Mouse (Mus musculus): Measurements from ENCODE around the gene Slc36a2.

Gene Slc36a2

DNA sequence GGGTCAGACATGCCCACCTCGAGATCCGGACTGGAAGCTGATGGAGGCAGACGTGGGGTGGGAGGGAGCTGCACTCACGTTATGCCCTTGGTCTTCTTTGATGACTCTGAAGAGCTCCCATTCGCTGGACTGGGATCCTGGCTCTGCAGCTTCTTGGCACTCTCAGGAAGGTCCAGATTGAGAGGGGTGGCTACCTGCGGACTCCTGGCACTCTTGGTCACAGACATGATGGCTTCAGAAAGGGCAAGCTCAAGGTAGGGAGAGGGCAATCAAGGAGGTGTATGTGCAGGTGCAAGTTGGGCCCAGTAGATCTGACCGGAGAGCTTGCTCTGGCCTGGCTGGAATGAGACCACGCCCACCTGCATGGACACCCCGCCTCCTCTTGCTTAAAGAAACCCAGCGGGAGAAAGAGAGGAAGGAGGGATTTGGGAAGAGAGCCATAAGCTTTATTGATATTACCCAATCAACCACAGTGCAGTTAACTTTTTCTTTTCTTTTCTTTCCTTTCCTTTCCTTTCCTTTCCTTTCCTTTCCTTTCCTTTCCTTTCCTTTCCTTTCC is at the start of gene Slc36a2:
Slc36a2 (minus strand) TSS at position 345 of the 559 bp plus-strand sequence.
- peak; percentile 31 for DNase-seq (ENCODE audit: extremely low read depth, insufficient read length, low spot score)

DNA sequence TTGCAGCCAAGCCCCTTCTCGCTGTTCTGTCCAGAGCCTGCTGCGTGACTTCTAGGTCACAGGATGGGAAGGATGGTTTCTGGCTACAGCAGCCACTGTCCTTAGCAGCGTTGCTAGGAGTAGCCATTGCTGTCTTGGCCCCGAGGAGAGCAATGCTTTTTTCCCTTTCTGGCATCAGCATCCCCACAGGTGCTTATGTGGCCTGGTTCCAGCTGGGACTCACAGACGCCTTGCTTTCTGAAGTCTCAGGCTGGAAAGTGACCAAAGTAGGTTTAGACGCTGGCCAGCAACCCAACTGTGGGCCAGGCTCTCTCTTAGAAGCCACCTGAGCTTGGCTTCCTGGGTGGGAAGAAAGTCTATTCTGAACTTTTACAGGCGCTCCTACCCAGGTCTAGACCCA is 49.4 kb upstream of the Slc36a2 start:
- DNase-seq (ENCODE audit: extremely low read depth, insufficient read length, low spot score): no peak

DNA sequence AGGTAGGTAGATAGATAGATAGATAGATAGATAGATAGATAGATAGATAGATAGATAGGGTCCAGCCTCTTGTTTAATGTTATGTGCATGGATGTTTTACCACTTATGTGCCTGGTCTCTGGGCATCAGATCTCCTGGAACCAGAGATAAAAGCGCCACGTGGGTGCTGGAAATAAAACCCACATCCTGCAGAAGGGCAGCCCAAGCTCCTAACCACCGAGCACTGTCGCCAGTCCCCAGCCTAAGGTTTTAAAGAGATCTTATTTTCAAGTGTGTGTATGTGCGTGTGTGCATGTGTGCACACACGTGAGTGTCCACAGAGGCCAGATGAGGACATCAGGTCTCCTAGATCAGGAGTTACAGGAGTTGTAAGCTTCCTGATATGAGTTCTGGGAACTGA is 46.2 kb upstream of the Slc36a2 start:
- no peak for DNase-seq (ENCODE audit: extremely low read depth, insufficient read length, low spot score)

DNA sequence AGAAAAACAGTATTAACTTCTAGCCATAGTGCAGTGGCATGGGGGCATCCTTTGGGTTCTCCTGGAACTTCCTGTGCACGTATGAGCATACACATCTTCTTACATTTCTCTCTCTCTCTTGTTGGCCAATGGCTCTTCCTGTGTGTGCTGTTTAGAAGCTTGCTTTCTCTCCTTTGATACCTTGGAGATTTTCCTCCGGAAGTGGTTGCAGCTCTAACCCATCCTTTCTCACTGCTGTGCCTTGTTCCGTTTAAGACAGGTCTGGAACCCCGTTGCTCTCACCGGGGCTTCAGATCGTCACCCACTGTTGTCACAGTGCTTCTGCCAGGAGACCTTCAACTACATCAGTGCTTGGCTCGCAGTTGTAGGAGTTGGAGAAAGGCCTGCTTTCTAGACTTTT is 36.4 kb upstream of the Slc36a2 start:
- DNase-seq (ENCODE audit: extremely low read depth, insufficient read length, low spot score): no peak

DNA sequence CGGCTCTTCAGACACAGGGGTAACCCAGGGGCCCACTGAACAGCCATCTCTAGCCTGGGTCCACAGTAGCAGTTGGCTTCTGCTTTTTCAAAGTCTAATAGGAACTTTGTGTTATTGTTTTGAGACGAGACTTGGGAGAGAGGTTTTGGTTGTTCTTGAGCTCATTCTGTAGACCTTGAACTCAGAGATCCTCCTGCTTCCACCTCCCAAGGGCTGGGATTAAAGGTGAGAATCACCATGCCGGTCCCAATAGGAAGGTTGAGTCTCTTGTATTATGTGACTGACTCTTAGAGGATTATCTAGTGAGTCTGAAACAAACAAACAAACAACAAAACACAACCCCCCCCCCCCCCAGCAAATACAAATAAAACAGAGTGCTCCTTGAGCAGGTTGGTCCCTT is 33.6 kb upstream of the Slc36a2 start:
- no peak for DNase-seq (ENCODE audit: extremely low read depth, insufficient read length, low spot score)

DNA sequence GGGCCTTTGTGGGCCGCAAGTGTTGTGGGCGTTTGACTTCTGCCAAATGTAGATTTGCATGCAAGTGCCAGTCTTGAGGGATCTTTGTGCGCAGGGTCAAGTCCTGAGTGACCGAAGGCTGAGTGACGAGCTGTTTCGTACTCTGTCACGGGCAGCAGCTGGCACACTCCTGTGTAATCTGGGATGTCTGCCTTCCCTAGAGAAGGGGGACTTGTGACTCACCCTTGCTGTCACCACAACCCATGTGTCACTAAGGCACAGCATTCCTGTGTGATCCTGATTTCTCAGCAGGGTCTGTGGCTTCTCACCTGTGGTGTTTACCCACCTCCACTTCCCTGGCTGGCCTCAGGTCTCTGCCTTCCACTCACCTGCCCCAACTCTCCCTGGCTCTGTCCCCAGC is 33.0 kb upstream of the Slc36a2 start:
- DNase-seq (ENCODE audit: extremely low read depth, insufficient read length, low spot score): peak; percentile 70

DNA sequence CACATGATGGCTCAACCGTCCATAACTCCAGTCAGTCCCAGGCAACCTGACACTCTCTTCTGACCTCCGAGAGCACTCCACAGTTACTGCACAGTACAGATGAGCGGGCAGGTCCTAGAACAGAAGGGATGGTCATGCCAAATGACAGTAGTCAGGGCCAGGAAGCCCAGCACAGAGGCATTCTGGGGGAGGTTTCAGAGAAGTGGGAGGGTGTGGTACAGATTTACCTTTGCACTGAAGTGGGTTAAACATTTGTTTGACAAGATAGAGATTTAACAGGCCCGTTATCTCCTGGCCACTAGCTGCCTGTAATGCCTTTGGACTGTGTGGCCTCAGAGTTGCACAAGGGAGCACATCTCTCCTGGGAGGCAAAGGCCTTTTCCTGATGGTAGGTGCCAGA is 32.5 kb upstream of the Slc36a2 start:
- no peak for DNase-seq (ENCODE audit: extremely low read depth, insufficient read length, low spot score)

DNA sequence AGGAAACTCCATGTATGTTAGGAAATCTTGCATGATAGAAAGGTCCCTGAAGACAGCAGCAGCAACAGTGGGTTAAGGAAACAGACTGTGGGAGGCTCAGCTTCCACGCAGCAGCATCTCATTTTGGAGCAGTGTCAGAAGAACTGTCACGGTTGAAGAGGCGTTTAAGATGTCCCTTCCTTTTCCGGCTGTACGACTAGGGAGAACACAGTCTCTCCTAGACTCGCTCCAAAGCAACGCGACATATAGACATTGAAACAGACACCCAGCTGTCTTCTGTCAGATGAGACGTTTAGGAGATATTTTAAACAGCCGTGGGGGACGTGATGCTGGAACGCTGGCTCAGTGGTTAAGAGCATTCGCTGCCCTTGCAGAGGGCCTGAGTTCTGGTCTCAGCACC is 32.0 kb upstream of the Slc36a2 start:
- DNase-seq (ENCODE audit: extremely low read depth, insufficient read length, low spot score): no peak

DNA sequence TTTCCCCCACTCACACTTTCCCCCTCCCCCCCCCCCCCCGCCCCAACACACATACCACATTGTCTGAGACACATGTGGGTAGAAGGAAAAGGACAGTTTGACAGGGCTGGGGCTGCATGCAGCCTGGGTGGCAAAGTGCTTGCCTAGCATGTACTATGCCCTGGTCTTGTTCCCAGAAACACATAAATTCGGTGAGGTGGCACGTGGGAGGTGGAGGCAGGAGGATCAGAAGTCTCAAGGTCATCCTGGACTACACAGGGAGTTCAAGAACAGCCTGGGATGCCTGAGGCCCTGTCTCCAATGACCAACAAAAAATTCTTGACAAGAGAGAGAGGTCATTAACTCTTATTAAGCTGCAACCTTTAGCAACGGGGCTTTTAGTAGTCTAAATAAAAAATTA is 31.2 kb upstream of the Slc36a2 start:
- DNase-seq (ENCODE audit: extremely low read depth, insufficient read length, low spot score): no peak

DNA sequence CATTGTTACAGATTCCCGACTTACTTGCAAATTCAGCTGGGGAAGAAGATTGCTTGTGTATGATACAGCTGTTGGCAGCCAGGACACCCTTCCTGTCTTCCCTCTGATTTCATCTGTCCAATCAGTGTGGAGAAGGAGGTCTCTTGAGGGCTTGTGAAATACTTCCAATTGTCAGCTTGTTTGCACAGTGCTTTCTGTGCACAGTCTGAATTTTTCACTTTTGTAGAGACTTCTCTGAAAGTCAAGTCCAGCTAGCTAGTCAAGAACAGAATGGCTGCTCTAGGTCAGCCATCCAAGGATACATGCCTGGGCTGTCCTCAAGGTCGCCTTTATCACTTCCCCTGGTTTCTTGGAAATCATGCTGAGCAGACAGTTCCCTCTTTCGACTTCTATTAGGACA is 30.1 kb upstream of the Slc36a2 start:
- no peak for DNase-seq (ENCODE audit: extremely low read depth, insufficient read length, low spot score)

DNA sequence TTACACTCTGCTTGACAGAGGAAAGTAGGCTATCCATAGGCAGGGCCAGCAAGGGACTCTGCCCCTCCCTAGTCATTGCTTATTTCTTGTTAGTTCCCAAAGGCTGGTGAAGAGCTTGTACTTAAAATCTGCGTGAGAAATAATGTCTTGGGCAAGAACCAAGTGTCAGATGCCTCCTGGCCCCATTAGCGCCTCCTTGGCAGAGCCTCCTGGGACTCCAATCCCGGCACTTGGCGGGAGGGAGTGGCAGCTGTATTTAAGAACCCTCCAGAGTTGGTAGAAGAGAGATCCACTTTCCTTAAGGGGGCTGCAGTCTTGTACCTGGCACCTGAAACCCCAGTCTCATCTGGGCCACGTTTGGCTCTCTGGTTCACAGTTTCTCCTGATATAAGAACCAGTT is 29.3 kb upstream of the Slc36a2 start:
- no peak for DNase-seq (ENCODE audit: extremely low read depth, insufficient read length, low spot score)

DNA sequence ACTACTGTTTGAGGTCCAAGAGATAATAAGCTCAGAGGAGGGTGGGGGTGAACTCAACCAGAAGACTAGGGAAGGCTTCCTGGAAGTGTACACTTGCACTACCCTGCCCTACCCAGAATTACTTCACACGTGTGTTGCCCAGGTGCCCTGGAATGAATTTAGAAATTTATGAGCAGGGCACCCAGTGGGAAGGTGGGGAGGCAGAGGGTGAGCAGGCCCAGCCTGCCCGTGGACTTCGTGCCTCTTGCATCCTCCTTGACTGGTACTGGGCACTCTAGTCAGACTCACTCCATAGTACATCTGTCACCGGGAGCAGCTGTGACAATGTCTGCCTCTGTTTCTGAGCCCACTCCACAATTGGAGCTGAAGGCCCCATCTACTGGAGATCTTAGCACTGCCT is 28.6 kb upstream of the Slc36a2 start:
- DNase-seq (ENCODE audit: extremely low read depth, insufficient read length, low spot score): no peak

DNA sequence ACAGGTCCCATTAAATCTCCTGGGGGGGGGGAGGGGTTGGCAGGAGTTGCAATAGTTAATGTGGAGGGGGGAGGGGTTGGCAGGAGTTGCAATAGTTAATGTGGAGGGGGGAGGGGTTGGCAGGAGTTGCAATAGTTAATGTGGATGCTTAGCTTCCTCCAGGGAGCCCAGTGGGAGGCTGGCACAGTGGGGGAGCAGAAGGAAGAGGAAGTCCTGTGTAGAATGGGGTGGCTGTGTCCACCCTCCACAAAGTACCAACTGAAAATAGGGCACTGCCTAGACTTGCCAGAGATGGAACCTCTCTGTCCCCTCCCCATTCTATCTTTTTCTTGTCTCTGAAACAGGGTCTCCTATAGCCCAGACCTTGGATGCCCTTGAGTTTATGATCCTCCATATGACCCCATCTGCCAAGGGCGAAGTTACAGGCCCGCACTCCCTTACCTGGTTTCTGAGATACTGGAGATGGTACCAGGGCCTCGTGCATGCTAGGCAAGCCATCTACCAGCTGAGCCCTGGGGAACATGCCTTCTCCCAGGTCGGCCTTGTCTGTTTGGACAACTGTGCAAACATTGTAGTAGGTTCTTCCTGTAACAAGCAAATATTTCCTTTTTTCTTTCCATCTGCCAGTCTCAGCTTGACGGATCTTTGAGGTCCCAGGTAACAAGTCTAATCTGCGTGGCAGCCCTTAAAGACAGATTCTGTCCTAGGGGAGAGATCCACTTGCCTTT is 24.9 kb upstream of the Slc36a2 start:
- DNase-seq (ENCODE audit: extremely low read depth, insufficient read length, low spot score): no peak

DNA sequence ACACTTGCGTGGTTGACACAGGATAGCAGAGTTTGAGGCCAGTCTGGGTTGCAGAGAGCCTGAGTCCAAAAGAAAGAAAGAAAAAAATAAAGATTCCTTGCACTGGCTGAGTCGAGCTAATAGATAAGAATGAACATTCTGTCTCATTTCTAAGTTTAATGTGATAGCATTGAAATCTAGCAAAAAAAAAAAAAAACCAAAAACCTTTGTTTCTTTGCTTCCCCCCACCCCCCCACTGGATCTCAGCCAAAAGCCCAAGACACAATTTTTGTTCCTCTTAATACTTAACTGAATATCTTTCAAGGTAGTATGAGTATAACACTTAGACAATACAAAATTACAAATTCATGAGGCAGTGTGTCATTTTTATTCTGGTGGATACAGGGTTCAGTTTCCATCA is 24.2 kb upstream of the Slc36a2 start:
- DNase-seq (ENCODE audit: extremely low read depth, insufficient read length, low spot score): no peak

DNA sequence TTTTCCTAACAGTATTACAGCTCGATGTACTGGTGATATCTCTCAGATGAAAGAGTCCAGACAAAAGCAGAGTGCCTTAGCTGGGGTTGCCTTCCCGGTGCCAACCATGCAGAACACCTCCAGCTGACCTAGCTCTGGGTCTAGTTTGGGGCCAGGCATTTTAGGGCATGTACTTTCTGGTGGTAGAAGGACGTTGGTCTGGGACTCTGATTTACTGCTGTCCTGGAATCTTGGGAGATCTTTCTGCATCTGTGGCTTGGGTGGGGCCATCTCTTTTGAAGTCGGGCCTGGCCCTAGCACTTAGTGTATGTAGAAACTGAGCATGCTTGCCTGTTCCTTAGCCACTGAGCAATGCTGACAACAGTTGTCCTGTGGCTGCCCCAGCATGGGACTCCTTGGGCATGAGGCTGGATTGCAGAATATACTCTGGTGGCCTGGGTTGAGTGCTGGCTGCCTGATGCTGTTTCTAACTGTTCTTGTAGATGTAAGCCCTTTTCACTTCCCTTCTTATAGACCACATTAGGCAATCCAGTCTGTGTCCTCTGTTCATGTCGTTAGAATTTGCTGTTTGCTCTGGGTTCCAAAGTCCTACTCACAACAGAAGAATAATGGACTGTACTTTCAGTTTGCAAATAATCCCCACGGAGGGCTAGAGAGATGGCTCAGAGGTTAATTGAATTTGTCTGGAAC is 23.3 kb upstream of the Slc36a2 start:
- DNase-seq (ENCODE audit: extremely low read depth, insufficient read length, low spot score): no peak

DNA sequence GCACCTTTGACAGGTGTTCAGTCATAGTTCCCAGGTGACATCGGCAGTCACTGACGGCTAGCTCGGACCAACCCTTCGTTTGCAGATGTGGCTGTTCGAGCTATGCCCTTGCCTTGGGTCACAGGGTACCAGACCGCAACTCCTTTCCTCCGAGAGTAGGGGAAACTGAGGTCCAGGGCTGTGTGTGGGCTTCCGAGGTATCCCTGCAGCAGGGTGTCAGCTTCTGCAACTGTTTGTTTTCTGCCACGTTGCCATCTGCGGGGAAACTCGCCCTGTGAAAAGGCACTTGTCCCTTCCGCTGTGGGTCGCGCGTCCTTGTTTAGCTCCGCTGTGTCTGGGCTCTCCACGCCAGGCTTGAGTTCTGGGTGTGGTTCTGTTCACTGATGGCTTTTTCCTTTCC is 19.7 kb upstream of the Slc36a2 start:
- no peak for DNase-seq (ENCODE audit: extremely low read depth, insufficient read length, low spot score)

DNA sequence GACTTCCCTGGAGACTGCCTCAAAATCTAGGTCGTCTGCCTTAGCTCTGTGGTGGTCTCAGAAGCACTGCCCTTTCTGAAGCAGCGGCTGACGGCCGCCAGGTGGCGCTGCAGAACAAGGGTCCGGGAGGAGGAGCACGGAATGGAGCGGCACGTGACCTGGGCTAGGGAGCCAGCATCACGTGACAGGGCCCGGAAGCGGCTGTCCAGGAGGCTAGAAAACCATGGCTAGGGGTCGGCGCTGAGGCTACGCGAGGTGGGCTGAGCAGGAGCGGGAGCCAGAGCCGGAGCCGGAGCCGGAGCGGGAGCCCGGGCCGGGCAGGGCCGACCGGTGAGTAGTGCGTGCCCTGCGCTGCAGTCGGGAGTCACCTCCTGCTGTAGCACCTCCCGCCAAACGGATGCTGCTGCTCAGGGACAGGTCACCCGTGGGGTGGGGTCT is 19.3 kb upstream of the Slc36a2 start, which contains the start of gene Slc36a1:
Slc36a1 (plus strand) TSS at position 192 of the 438 bp plus-strand sequence.
- peak; percentile 87 for DNase-seq (ENCODE audit: extremely low read depth, insufficient read length, low spot score)

DNA sequence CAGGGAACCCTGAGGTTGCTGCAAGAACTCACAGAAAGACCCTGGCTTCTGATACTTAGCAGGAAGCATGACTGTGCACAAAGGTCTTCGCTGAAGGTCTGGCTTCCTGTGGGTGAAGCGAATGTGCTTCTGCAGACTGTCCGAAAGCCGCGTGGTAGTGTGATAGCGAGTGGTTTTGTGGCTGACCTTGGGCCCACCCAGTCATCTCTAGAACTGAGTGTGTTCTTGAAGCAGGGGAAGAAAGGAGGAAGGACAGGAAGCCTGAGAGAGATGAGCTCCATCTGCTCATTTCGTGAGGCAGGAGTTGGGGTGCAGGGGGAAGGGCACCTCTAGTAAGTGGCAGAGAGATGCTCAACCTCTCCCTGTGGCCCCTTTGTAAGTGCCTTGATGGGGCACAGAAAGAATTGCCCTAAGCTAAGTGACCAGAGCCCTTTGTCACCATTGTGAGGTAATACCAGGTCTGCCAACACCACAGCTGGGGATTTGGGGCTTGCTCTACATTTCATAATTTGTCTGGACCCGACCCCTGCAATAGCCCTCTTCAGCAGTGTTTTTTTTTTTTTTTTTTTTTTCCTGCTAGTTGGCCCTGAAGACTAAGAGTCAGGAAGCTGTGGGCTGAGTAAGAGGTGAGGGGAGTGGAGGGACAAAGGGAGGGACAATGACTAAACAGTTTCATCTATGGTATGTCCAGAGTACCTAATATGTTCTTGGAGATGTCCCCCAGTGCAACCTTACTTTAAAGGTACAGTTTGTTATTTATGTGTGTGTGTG is 13.0 kb upstream of the Slc36a2 start:
- DNase-seq (ENCODE audit: extremely low read depth, insufficient read length, low spot score): no peak

DNA sequence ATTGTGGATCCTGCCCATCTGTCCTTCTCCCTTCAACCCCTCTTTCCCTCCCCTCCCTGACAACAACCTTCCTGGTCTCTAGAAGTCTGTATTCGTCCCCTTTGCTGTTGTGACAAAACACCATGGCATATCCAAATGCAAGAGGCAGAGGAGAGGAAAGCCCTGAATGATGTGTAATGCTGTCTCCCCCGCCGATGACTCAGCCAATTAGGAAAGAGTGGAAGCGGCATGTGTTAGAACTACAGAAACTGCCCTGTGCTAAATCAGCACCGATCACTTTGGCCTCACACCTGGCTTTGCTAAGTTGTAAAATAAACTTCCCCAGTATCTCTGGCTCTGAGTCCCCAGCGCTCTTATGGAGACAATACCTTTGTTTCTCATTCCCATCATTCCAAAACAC is 12.2 kb upstream of the Slc36a2 start:
- DNase-seq (ENCODE audit: extremely low read depth, insufficient read length, low spot score): no peak

DNA sequence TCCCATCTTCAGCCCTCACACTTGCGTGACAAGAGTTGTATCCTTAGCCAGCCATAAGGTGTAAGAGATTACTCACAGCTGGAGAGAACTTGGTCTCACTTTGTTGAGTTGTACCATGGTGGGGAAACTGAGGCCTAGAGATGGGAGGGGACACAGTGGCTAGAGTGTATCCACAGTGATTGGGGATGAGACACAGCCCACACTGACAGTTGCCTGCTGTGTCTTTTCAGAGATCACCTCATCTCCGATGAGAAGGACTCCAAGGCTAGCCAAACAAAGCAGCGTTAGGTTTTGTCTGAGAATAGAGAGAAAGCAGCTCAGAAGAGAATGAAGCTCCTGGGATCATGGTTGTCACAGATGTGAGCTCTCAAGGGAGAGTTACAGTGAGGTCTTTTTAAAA is 5.3 kb upstream of the Slc36a2 start:
- no peak for DNase-seq (ENCODE audit: extremely low read depth, insufficient read length, low spot score)

DNA sequence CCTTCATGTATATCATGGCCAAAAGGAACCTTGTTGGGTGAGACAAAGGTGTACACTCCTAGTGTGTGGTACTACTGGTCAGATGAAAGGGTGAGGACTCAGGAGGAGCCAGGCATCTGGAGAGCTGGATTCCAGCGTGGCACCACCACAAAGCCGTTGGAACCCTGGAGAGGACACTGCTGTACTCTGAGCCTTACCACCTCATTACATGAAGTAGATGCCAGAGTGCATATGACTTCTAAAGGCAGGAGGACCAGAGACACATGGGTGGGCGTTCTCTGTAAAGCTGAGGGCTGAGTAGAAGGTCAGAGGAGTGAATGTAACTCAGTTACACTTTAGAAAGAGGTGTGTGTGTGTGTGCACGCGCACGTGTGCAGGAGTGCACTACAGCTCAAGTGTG is 2.9 kb upstream of the Slc36a2 start:
- DNase-seq (ENCODE audit: extremely low read depth, insufficient read length, low spot score): no peak
